Mouse (Mus musculus): ENCODE measurements around the gene Arhgap42. TPM values are rescaled to one million over a fixed set of nuclear protein-coding genes. Genes with fewer than 3 reads are reported as not detected.

Gene Arhgap42
- polyA plus RNA-seq, 1 experiment from 2014 or later = 20.1 TPM

- no peaks in the 10 kb centered on the region for H3K4me1 ChIP-seq (replicated peaks; ENCODE audit: control insufficient read depth, insufficient read depth, low read length)
- no peak overlapping the region for H3K4me2 ChIP-seq (ENCODE audit: low read length)
- H3K27me3 ChIP-seq (replicated peaks; ENCODE audit: control insufficient read depth, insufficient read depth, low read length) = no peaks in the 10 kb centered on the region
- no peak; the same call in 1 of the 2 replicates for ATAC-seq
- no peak overlapping the region for H3K27ac ChIP-seq (ENCODE audit: low read length)
- no peaks in the 10 kb centered on the region for H3K9me3 ChIP-seq (ENCODE audit: control insufficient read depth, low read length)
- H3K4me3 ChIP-seq (replicated peaks; ENCODE audit: low read length) = no peak overlapping the region
- H3K36me3 ChIP-seq (ENCODE audit: control insufficient read depth, insufficient read depth) = no peaks in the 10 kb centered on the region
- 71% methylated on average over 8 of the region's 8 CpGs for WGBS
- H3K9ac ChIP-seq (replicated peaks; ENCODE audit: low read depth, low read length) = no peak overlapping the region
Measured at GRCm38 (mm10) chr9:8964512-8965133, 274.3 kb downstream of the Arhgap42 start.

GRCm38 (mm10) chr9:8953306-8953705 lies 285.6 kb downstream of the Arhgap42 start:
- H3K27me3 ChIP-seq (replicated peaks; ENCODE audit: control insufficient read depth, insufficient read depth, low read length) = no peaks in the 10 kb centered on the region
- no peak overlapping the region for H3K9ac ChIP-seq (replicated peaks; ENCODE audit: low read depth, low read length)
- no peaks in the 10 kb centered on the region for H3K4me1 ChIP-seq (replicated peaks; ENCODE audit: control insufficient read depth, insufficient read depth, low read length)
- no peak for ATAC-seq
- no peaks in the 10 kb centered on the region for H3K36me3 ChIP-seq (ENCODE audit: control insufficient read depth, insufficient read depth)
- no peak overlapping the region for H3K4me3 ChIP-seq (replicated peaks; ENCODE audit: low read length)
- H3K9me3 ChIP-seq (ENCODE audit: control insufficient read depth, low read length) = no peaks in the 10 kb centered on the region
- no peak overlapping the region for H3K27ac ChIP-seq (ENCODE audit: low read length)
- H3K4me2 ChIP-seq (ENCODE audit: low read length) = no peak overlapping the region

All from forebrain, embryonic 16.5 days (tissue).